Mouse (Mus musculus) forebrain, embryonic 13.5 days (tissue): ENCODE measurements around the gene Pum1. TPM values are rescaled to one million over a fixed set of nuclear protein-coding genes. Genes with fewer than 3 reads are reported as not detected.

Experiments
- ATAC-seq: fragments of 200-750 bp; cut with Nextera tagmentation; 2 replicates; pipeline ENCODE4 v1.8.0; 2017
- H3K27ac ChIP-seq: fragments of 300-500 bp; sonication (generic); 2 replicates; pipeline ENCODE4 v1.5.1; 2015; ENCODE audit warnings: inconsistent platforms, mild to moderate bottlenecking, moderate library complexity
- H3K27me3 ChIP-seq: fragments of 300-500 bp; sonication (generic); 2 replicates; pipeline ENCODE4 v1.6.1; 2015; ENCODE audit warnings: mild to moderate bottlenecking, inconsistent platforms
- H3K36me3 ChIP-seq: fragments of 300-500 bp; sonication (generic); 2 replicates; pipeline ENCODE4 v1.6.1; 2015; ENCODE audit warnings: mild to moderate bottlenecking, inconsistent platforms; ENCODE audit not compliant: poor library complexity, severe bottlenecking
- H3K4me1 ChIP-seq: fragments of 300-500 bp; sonication (generic); 2 replicates; pipeline ENCODE4 v1.6.1; 2015; ENCODE audit warnings: inconsistent platforms
- H3K4me2 ChIP-seq: fragments of 300-500 bp; sonication (generic); 2 replicates; pipeline ENCODE4 v1.6.1; 2015; ENCODE audit warnings: inconsistent platforms, mild to moderate bottlenecking, moderate library complexity
- H3K4me3 ChIP-seq: fragments of 300-500 bp; sonication (generic); 2 replicates; pipeline ENCODE4 v1.5.1; 2015; ENCODE audit warnings: mild to moderate bottlenecking, inconsistent platforms
- H3K9ac ChIP-seq: fragments of 300-500 bp; sonication (generic); 2 replicates; pipeline ENCODE4 v1.6.1; 2015; ENCODE audit warnings: mild to moderate bottlenecking, inconsistent platforms
- H3K9me3 ChIP-seq: fragments of 300-500 bp; sonication (generic); replicated peaks from 2 replicates; pipeline ENCODE4 v1.6.1; 2016; ENCODE audit warnings: inconsistent platforms
- WGBS: fragments of 180-500 bp; shearing (Covaris S2); methylation state at CpG from one replicate; pipeline ENCODE4 v1.1.7; 2015; 5-methylcytosine and 5-hydroxymethylcytosine counted together
- polyA plus RNA-seq: library from polyadenylated mRNA; unstranded; fragments of >200 nt; fragmentation: Nextera tagmentation; extraction: Ambion mirVana; gene quantifications from 2 replicates; pipeline ENCODE4 v1.2.1, GENCODE M21; 2015

The Pum1 gene
- polyA plus RNA-seq, 1 experiment from 2014 or later, result 117 TPM

- ATAC-seq, result no peak
- 56% methylated on average over 15 of the region's 15 CpGs for WGBS
- H3K9ac ChIP-seq, result 0 out of 2 replicates have a peak overlapping the region, but pooled peaks have one; percentile 27
- H3K27me3 ChIP-seq, result peaks cover 12% of the 10 kb centered on the region; the same call in 1 of the 2 replicates
- H3K4me3 ChIP-seq, result no peak overlapping the region
- peaks cover 69% of the 10 kb centered on the region for H3K4me1 ChIP-seq
- H3K27ac ChIP-seq, result no peak overlapping the region
- no peaks in the 10 kb centered on the region for H3K36me3 ChIP-seq
- H3K9me3 ChIP-seq, result no peaks in the 10 kb centered on the region
- H3K4me2 ChIP-seq, result peak overlapping the region; percentile 24; the same call in 1 of the 2 replicates
Measured at GRCm38 (mm10) chr4:130797201-130798051, 134.3 kb downstream of the Pum1 start.

GRCm38 (mm10) chr4:130798416-130798815 is 135.3 kb downstream of the Pum1 start:
- no peak overlapping the region for H3K4me3 ChIP-seq
- no peak overlapping the region for H3K9ac ChIP-seq
- peaks cover 12% of the 10 kb centered on the region; the same call in 1 of the 2 replicates for H3K27me3 ChIP-seq
- WGBS, result 86% methylated on average over 1 of the region's 1 CpGs
- H3K4me1 ChIP-seq, result peaks cover 73% of the 10 kb centered on the region
- H3K36me3 ChIP-seq, result no peaks in the 10 kb centered on the region
- H3K27ac ChIP-seq, result no peak overlapping the region
- no peak overlapping the region for H3K4me2 ChIP-seq
- no peak for ATAC-seq
- H3K9me3 ChIP-seq, result no peaks in the 10 kb centered on the region

GRCm38 (mm10) chr4:130799118-130799517 is 136.0 kb downstream of the Pum1 start:
- Histone ChIP-seq H3K27ac (no peak overlapping the region), H3K4me2 (no peak overlapping the region), H3K9ac (0 out of 2 replicates have a peak overlapping the region, but pooled peaks have one; percentile 23), H3K27me3 (peaks cover 9% of the 10 kb centered on the region; the same call in 1 of the 2 replicates), H3K4me3 (no peak overlapping the region), H3K9me3 (no peaks in the 10 kb centered on the region), H3K4me1 (peaks cover 76% of the 10 kb centered on the region), H3K36me3 (no peaks in the 10 kb centered on the region)
- WGBS, result 38% methylated on average over 4 of the region's 4 CpGs
- ATAC-seq, result peak; percentile 27; the same call in 1 of the 2 replicates

GRCm38 (mm10) chr4:130799582-130799981 is 136.5 kb downstream of the Pum1 start:
- WGBS, result 85% methylated on average over 5 of the region's 5 CpGs
- Histone ChIP-seq H3K4me3 (no peak overlapping the region), H3K9me3 (no peaks in the 10 kb centered on the region), H3K27ac (no peak overlapping the region), H3K4me2 (no peak overlapping the region), H3K9ac (0 out of 2 replicates have a peak overlapping the region, but pooled peaks have one; percentile 23), H3K36me3 (no peaks in the 10 kb centered on the region), H3K27me3 (peaks cover 4% of the 10 kb centered on the region; the same call in 1 of the 2 replicates), H3K4me1 (peaks cover 76% of the 10 kb centered on the region)
- no peak for ATAC-seq

DNA sequence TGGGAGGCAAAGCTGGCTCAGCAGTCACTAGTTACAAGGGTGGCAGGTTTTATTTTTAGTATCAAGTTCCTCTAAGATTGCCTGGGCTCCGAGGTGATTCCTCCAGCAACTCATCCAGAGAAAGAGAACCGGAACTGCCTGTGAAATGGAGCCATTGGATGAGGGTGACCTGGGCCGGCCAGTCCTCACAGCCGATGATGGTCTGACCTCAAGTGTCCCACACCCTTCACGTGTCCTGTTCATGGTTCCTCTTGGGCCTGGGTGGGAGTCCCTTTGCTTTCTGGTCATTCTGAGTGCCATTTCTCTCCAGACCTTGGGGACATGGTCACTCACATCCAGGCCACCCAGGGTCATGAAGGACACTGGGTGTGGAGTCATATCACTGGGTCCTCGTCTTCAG is 137.0 kb downstream of the Pum1 start:
- Histone ChIP-seq H3K9me3 (no peaks in the 10 kb centered on the region), H3K9ac (no peak overlapping the region), H3K27ac (no peak overlapping the region), H3K4me2 (no peak overlapping the region), H3K27me3 (peaks cover 4% of the 10 kb centered on the region; the same call in 1 of the 2 replicates), H3K4me1 (peaks cover 76% of the 10 kb centered on the region), H3K36me3 (no peaks in the 10 kb centered on the region), H3K4me3 (no peak overlapping the region)
- ATAC-seq, result no peak
- WGBS, result 89% methylated on average over 6 of the region's 6 CpGs

DNA sequence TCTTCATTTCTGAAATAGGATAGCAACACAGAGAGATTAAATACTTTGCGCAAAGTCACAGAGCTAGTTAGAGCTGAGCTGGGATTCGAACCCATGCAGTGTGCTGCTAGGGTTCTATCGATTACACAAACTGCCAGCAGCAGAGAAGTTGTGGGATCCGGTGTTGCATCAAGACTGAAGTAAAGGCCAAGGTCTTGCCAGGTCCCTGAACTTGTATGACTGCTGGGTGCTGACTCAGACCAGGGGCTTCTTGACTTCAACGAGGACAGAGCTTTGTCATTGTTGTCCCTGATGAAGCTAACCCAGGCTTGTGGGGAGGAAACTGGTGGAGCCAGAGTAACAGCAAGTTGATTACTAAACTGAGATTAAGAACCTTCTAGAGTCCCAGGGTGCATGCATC is 138.1 kb downstream of the Pum1 start:
- no peak overlapping the region for H3K9ac ChIP-seq
- H3K9me3 ChIP-seq, result no peaks in the 10 kb centered on the region
- no peak overlapping the region for H3K4me2 ChIP-seq
- no peak overlapping the region for H3K27ac ChIP-seq
- no peaks in the 10 kb centered on the region for H3K36me3 ChIP-seq
- ATAC-seq, result no peak
- no peak overlapping the region for H3K4me3 ChIP-seq
- 96% methylated on average over 5 of the region's 5 CpGs for WGBS
- H3K27me3 ChIP-seq, result 0 out of 2 replicates have a peak, but pooled peaks cover 4% of the 10 kb centered on the region
- H3K4me1 ChIP-seq, result peaks cover 80% of the 10 kb centered on the region

- Histone ChIP-seq H3K4me2 (peak overlapping the region; percentile 10; the same call in 1 of the 2 replicates), H3K36me3 (no peaks in the 10 kb centered on the region), H3K27me3 (0 out of 2 replicates have a peak, but pooled peaks cover under 1% of the 10 kb centered on the region), H3K9ac (no peak overlapping the region), H3K9me3 (no peaks in the 10 kb centered on the region), H3K4me1 (peaks cover 79% of the 10 kb centered on the region), H3K27ac (peak overlapping the region; percentile 61; the same call in 1 of the 2 replicates), H3K4me3 (no peak overlapping the region)
- WGBS, result 62% methylated on average over 10 of the region's 10 CpGs
- no peak for ATAC-seq
Measured at GRCm38 (mm10) chr4:130801624-130802329, 138.7 kb downstream of the Pum1 start.

GRCm38 (mm10) chr4:130803591-130803990 is 140.5 kb downstream of the Pum1 start:
- Histone ChIP-seq H3K27ac (peak overlapping the region; percentile 93; the same call in 1 of the 2 replicates), H3K27me3 (no peaks in the 10 kb centered on the region), H3K36me3 (no peaks in the 10 kb centered on the region), H3K4me2 (no peak overlapping the region), H3K9me3 (no peaks in the 10 kb centered on the region), H3K9ac (no peak overlapping the region), H3K4me3 (no peak overlapping the region), H3K4me1 (peaks cover 66% of the 10 kb centered on the region)
- WGBS, result 73% methylated on average over 2 of the region's 2 CpGs
- no peak for ATAC-seq

DNA sequence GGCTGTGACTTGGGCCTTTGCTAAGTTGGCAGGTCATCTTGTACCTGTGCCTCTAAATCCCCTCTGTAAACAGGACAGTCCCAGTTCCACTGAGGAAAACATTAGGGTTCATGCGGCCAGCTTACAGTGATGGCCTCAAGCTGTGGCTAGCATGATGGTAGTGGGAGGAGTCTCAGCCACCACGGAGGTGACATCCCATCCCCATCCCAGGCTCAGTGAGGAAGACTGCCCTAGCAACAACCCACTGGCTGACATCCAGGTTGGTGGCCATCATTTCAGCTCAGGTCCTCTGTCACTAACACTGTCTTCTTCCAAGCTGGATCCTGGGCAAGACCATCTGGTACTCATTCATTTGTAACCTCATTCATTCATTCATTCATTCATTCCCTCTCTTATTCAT is 141.2 kb downstream of the Pum1 start:
- no peak overlapping the region for H3K4me2 ChIP-seq
- no peaks in the 10 kb centered on the region for H3K9me3 ChIP-seq
- peak overlapping the region; percentile 93 for H3K27ac ChIP-seq
- no peaks in the 10 kb centered on the region for H3K27me3 ChIP-seq
- no peaks in the 10 kb centered on the region for H3K36me3 ChIP-seq
- H3K9ac ChIP-seq, result no peak overlapping the region
- no peak overlapping the region for H3K4me3 ChIP-seq
- 61% methylated on average over 2 of the region's 2 CpGs for WGBS
- peak; percentile 28 for ATAC-seq
- H3K4me1 ChIP-seq, result peaks cover 62% of the 10 kb centered on the region

DNA sequence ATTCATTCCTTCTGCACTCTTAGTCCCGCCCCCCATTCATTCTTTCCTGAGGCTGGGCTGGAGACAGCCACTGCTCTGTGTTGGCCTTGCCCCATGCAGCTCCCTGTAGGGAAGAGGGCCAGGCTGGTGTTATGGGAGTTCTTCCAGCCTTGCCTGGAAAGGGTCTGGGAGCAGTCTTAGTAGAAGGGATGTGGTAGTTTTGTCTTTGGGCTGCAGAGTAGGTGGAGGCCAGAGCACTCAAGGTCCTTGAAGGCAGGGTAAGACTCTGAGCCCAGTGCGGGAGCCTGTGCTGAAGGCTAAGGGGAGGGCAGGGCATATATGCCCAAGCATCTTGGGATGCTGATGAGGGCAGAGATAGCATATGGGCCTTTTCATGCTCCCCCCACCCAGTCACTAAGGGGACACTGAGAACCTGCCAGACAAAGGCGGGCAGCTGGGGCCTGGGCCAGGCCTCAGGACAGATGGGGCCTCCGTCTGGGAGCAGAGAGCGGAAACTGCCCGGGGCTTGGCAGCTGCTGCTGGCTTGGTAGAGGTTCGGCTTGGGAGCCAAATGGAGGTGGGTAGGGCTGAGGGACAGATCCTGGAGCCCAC is 141.7 kb downstream of the Pum1 start:
- Histone ChIP-seq H3K9ac (peak overlapping the region; percentile 41; the same call in 1 of the 2 replicates), H3K4me3 (no peak overlapping the region), H3K4me1 (peaks cover 62% of the 10 kb centered on the region), H3K27ac (peak overlapping the region; percentile 93), H3K4me2 (peak overlapping the region; percentile 24), H3K36me3 (no peaks in the 10 kb centered on the region), H3K9me3 (no peaks in the 10 kb centered on the region), H3K27me3 (0 out of 2 replicates have a peak, but pooled peaks cover 4% of the 10 kb centered on the region)
- WGBS, result 37% methylated on average over 7 of the region's 7 CpGs
- peak; percentile 84 for ATAC-seq

DNA sequence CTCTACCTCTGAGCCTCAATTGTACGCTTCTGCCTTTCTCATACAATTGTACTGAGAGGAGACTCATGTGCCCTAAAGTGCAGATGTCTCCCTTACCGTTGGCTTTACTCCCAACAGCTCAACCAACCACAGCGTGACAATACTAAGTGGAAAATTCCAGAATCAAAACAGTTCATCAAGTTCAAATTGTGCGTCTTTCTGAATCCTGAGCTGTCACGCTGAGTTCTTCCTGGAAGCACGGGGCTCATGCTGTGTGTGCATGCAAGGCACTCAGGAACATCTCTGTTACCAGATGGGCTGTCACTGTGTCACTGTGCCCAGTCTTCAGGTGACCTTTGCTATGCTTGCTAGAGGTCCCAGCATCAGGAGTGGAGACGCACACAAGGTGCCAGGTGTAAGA is 142.6 kb downstream of the Pum1 start:
- Histone ChIP-seq H3K4me3 (no peak overlapping the region), H3K4me1 (peaks cover 63% of the 10 kb centered on the region), H3K4me2 (no peak overlapping the region; the same call in 1 of the 2 replicates), H3K27me3 (0 out of 2 replicates have a peak, but pooled peaks cover 5% of the 10 kb centered on the region), H3K9ac (no peak overlapping the region), H3K9me3 (no peaks in the 10 kb centered on the region), H3K27ac (peak overlapping the region; percentile 93), H3K36me3 (no peaks in the 10 kb centered on the region)
- 71% methylated on average over 7 of the region's 7 CpGs for whole genome bisulfite sequencing
- no peak for ATAC-seq
